Mouse (Mus musculus) lung, embryonic 15.5 days (tissue): ENCODE measurements at regions not wholly inside any gene's neighbourhood (a gene's known extent, or its start where the extent isn't known, plus 50 kb on each side); places are given as distances from the start of the nearest gene placed in this dataset.

Experiments
- ATAC-seq: fragments of 200-750 bp; cut with Nextera tagmentation; 2 replicates; pipeline ENCODE4 v1.8.0; 2017; ENCODE audit warnings: moderate number of reproducible peaks, borderline replicate concordance; ENCODE audit not compliant: low FRiP score, low TSS enrichment; ENCODE audit errors: extremely low read depth
- H3K27ac ChIP-seq: fragments of 300-500 bp; sonication (generic); 2 replicates; pipeline ENCODE4 v1.5.1; 2015; ENCODE audit warnings: moderate library complexity, mild to moderate bottlenecking, inconsistent platforms
- H3K27me3 ChIP-seq: fragments of 300-500 bp; sonication (generic); 2 replicates; pipeline ENCODE4 v1.6.1; 2015; ENCODE audit warnings: inconsistent platforms
- H3K36me3 ChIP-seq: fragments of 300-500 bp; sonication (generic); 2 replicates; pipeline ENCODE4 v1.6.1; 2015; ENCODE audit warnings: inconsistent platforms
- H3K4me1 ChIP-seq: fragments of 300-500 bp; sonication (generic); 2 replicates; pipeline ENCODE4 v1.6.1; 2015; ENCODE audit warnings: inconsistent platforms
- H3K4me2 ChIP-seq: fragments of 300-500 bp; sonication (generic); 2 replicates; pipeline ENCODE4 v1.6.1; 2015; ENCODE audit warnings: inconsistent platforms, mild to moderate bottlenecking, moderate library complexity
- H3K4me3 ChIP-seq: fragments of 300-500 bp; sonication (generic); 2 replicates; pipeline ENCODE4 v1.5.1; 2015; ENCODE audit warnings: mild to moderate bottlenecking, inconsistent platforms
- H3K9ac ChIP-seq: fragments of 300-500 bp; sonication (generic); 2 replicates; pipeline ENCODE4 v1.6.1; 2015; ENCODE audit warnings: inconsistent platforms
- H3K9me3 ChIP-seq: fragments of 300-500 bp; sonication (generic); 2 replicates; pipeline ENCODE4 v1.6.1; 2016; ENCODE audit warnings: inconsistent platforms
- WGBS: fragments of 180-500 bp; shearing (Covaris S2); methylation state at CpG from one replicate; pipeline ENCODE4 v1.1.7; 2015; 5-methylcytosine and 5-hydroxymethylcytosine counted together

DNA sequence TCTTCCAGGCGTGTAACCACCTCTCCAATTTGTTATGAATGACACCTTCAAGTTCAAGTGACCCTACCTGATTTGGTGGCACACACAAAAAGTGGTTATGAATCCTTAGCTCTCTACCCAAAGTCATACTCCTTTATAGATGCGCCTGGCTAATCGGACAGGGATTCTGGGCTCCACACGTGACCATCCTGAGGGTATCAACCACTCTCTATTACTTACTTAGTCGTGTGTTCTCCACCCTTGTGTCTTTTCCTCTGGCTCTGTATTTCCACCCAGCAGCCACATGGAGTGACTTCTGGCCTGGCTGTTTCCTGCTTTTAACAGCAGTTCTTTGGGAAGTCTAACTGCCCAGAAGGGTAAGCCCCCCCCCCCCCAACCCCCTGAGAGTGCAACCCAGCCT is 127.4 kb upstream of the Klf14 start:
- Histone ChIP-seq H3K9ac (no peak overlapping the region), H3K27me3 (no peaks in the 10 kb centered on the region), H3K4me3 (no peak overlapping the region), H3K9me3 (no peaks in the 10 kb centered on the region), H3K4me1 (peaks cover 42% of the 10 kb centered on the region), H3K4me2 (no peak overlapping the region), H3K36me3 (no peaks in the 10 kb centered on the region), H3K27ac (no peak overlapping the region)
- ATAC-seq = no peak
- WGBS = 76% methylated on average over 5 of the region's 5 CpGs

DNA sequence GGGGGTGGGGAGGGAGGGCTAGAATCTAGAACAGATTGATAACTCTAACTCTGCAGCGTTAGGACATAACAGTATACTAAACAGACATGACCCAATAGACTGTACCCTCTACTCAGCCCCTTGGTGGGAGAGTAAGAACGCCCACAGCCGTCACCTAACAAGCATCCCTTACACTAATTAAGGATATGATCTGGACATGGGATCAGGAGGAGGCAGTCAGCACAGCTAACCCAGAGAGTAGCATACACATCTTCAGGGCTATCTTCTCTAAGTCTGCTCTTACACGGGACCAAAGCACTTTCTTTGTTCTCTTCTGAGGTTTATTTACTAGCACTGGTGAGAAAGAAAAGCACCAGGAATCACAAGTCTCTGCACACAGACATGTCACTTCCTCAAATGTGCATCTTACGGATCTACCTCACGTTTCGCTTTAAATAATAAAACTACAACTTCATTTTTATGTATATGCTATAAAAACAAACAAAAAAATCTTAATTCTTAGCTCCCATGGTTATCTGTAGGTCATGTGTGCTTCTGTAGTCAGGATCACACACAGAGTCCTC is 128.0 kb upstream of the Klf14 start:
- no peak for ATAC-seq
- 57% methylated on average over 7 of the region's 7 CpGs for WGBS
- peaks cover 42% of the 10 kb centered on the region for H3K4me1 ChIP-seq

DNA sequence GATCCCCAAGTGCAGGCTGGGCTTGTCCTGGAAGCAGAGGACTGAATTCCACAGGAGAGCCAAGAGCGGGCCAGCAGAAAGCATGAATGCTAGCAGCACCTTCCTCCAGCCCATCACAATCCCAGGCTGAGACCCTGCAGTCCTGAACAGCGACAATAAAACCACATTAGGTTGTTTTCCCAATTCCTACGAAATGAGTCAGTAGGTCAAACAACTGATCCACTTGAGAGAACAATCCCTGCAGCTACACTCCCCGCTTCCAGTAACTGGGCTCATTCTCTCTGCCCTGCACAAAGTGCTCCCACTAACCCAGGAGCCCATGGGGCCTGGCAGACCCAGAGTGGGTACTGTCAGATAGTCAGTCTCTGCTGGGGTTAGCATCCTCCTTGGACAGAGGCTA is 128.6 kb upstream of the Klf14 start:
- Histone ChIP-seq H3K36me3 (no peaks in the 10 kb centered on the region), H3K27ac (peak overlapping the region; percentile 77), H3K4me3 (no peak overlapping the region), H3K4me2 (0 out of 2 replicates have a peak overlapping the region, but pooled peaks have one; percentile 1), H3K4me1 (peaks cover 42% of the 10 kb centered on the region), H3K27me3 (no peaks in the 10 kb centered on the region), H3K9ac (no peak overlapping the region), H3K9me3 (no peaks in the 10 kb centered on the region)
- WGBS = 59% methylated on average over 4 of the region's 4 CpGs
- no peak for ATAC-seq

More for the DNA sequence above, 128.0 kb upstream of the Klf14 start:
- Histone ChIP-seq H3K4me3 (no peak overlapping the region), H3K9ac (no peak overlapping the region), H3K27me3 (no peaks in the 10 kb centered on the region), H3K9me3 (no peaks in the 10 kb centered on the region), H3K27ac (0 out of 2 replicates have a peak overlapping the region, but pooled peaks have one; percentile 77), H3K4me2 (0 out of 2 replicates have a peak overlapping the region, but pooled peaks have one; percentile 1), H3K36me3 (no peaks in the 10 kb centered on the region)

DNA sequence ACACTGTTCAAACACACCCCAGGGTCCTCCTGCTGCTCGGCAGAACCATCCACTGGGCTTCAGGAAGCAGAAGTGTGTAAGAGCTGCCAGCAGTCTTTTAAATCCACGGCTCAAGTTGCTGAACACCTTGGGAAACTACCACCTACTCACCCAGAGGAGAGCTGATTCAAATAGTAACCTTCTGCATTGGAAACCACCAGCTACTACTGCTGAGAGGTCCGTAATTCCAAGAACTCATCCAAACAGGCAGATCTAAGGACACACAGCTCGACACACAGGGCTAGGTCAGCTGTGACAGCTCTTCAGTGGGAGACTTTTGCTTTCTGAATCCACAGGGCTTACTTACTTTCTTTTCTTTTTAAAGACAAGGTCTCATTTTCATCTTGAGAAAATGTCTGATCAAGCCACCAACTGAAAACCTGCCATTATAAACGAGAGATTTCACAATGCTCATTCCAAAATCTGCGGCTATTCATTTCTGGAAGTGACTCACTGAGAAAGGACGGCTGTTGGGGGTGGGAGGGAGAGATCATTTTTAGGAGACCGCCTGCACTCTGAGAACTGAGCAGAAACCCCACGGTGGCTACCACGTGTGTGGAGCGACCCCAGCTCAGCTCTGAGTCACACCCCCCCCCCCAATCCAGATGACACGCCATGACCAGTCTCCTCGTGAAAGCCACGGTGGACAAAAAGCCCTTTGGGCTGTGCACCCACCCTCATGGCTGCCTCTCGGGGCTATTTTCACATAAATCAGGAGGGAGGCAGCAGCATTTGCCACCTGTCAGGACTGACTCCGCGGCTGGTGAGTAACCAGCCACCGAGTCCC is 129.5 kb upstream of the Klf14 start:
- Histone ChIP-seq H3K4me2 (peak overlapping the region; percentile 61), H3K4me3 (peak overlapping the region; percentile 25), H3K9me3 (no peaks in the 10 kb centered on the region), H3K4me1 (peaks cover 37% of the 10 kb centered on the region), H3K27ac (peak overlapping the region; percentile 77), H3K36me3 (no peaks in the 10 kb centered on the region), H3K9ac (peak overlapping the region; percentile 24; the same call in 1 of the 2 replicates), H3K27me3 (no peaks in the 10 kb centered on the region)
- ATAC-seq = no peak
- 13% methylated on average over 18 of the region's 18 CpGs for WGBS

DNA sequence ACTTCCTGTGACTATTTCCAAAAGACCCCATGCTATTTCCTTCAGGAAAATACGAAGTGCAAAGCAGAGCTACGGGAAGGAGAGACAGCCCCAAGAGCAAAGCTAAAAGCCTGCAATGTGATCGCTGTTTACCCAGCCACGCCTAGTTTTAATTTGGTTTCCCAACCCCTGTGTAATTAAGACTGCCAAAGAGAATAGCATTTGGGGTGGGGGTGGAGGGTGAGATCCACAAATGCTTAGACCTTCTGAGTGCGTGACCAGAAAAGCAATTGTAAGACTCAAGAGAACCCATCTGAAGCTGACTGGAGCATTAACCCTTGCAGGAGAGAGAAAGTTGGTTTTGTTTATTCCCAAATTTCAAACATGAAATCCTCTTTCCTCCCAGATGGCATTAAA is 130.1 kb upstream of the Klf14 start:
- Histone ChIP-seq H3K9ac (peak overlapping the region; percentile 24; the same call in 1 of the 2 replicates), H3K4me1 (peaks cover 37% of the 10 kb centered on the region), H3K4me2 (peak overlapping the region; percentile 61), H3K9me3 (no peaks in the 10 kb centered on the region), H3K36me3 (no peaks in the 10 kb centered on the region), H3K27ac (peak overlapping the region; percentile 77), H3K4me3 (peak overlapping the region; percentile 25), H3K27me3 (no peaks in the 10 kb centered on the region)
- no peak for ATAC-seq
- 14% methylated on average over 5 of the region's 5 CpGs for WGBS

DNA sequence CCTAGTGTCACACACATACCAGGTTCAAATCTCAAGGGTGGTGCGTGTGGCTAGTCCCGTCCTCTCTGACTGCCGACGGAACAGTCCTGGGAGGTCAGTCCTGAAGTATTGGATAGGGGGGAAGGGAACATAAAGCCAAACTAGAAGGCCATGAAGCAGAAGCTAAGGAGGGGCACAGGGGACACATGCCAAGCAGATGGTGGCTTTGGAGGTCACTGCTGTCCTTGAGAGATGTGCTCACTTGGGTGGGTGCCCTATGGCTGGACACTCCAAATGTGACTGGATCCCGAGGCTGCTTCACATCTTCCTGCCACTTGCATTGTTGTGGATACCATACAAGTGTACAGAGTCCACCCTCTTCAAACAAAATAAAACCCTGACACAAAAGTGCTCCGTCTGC is 131.4 kb upstream of the Klf14 start:
- no peak for ATAC-seq
- no peaks in the 10 kb centered on the region for H3K9me3 ChIP-seq
- H3K27ac ChIP-seq = no peak overlapping the region
- H3K4me2 ChIP-seq = no peak overlapping the region
- no peak overlapping the region for H3K4me3 ChIP-seq
- WGBS = 81% methylated on average over 6 of the region's 6 CpGs
- no peak overlapping the region for H3K9ac ChIP-seq
- no peaks in the 10 kb centered on the region for H3K27me3 ChIP-seq
- peaks cover 37% of the 10 kb centered on the region for H3K4me1 ChIP-seq
- H3K36me3 ChIP-seq = no peaks in the 10 kb centered on the region

DNA sequence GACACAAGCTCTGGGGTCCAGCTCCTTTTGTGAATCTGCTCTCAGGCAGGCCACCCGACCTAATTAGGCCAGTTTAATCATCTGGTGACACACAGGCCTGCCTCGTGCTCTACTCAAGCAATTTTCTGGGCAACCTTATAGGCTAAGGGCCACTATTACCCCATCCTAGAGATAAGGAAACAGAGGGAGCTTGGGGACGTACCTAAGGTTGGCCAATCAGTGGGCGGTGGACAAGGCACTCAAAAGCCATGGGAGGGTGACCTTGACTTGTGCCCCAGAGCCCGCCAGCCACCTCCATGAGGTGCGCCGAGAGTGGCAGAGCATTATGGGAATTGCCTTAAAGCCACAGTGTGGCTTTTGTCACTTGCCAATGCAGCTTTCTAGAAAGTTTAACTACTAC is 131.9 kb upstream of the Klf14 start:
- Histone ChIP-seq H3K36me3 (no peaks in the 10 kb centered on the region), H3K9me3 (no peaks in the 10 kb centered on the region), H3K27me3 (no peaks in the 10 kb centered on the region), H3K27ac (no peak overlapping the region), H3K4me2 (no peak overlapping the region), H3K9ac (no peak overlapping the region), H3K4me1 (peaks cover 36% of the 10 kb centered on the region), H3K4me3 (no peak overlapping the region)
- WGBS = 79% methylated on average over 7 of the region's 7 CpGs
- no peak for ATAC-seq

DNA sequence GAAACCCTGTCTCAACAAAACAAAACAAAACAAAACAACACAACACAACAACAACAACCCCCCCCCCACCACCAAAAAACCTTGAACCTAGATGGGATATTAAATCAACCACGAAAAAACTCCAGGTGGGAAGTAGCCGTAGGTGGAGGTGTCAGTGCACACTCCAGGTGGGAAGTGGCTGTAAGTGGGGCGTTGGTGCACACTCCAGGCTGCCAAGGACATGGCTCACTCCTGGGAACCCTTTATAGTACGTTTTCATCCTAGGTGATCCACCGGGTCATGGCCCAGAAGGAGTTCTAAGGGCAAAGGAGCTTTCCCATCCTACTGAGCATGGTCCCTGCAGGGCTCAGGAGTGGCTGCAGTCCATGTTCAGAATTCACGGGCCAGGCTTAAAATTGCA is 133.4 kb upstream of the Klf14 start:
- Histone ChIP-seq H3K9ac (no peak overlapping the region), H3K36me3 (no peaks in the 10 kb centered on the region), H3K4me2 (no peak overlapping the region), H3K9me3 (no peaks in the 10 kb centered on the region), H3K27ac (no peak overlapping the region), H3K4me1 (peaks cover 35% of the 10 kb centered on the region), H3K27me3 (no peaks in the 10 kb centered on the region), H3K4me3 (no peak overlapping the region)
- 49% methylated on average over 6 of the region's 6 CpGs for WGBS
- no peak for ATAC-seq

DNA sequence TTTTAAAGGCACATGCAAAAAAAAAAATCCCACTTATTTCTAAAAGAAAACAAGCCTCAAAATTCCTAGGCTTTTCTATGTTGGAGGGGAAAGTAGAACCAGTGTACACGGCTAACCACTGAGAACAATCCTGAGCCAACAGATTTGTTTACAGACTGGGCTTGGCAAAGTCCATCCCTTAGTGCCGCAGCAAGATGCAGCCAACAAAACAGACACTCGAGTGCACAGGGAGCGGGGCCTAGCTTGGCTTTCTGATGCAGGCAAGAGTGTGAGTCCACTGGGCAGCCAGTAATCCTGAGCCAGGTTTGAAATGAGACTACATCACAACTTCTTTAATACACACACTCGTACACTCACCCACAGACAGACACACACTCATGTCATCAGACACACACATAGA is 133.9 kb upstream of the Klf14 start:
- peaks cover 30% of the 10 kb centered on the region for H3K4me1 ChIP-seq
- H3K9me3 ChIP-seq = no peaks in the 10 kb centered on the region
- ATAC-seq = no peak
- H3K36me3 ChIP-seq = no peaks in the 10 kb centered on the region
- no peak overlapping the region for H3K9ac ChIP-seq
- H3K27me3 ChIP-seq = no peaks in the 10 kb centered on the region
- 37% methylated on average over 5 of the region's 5 CpGs for WGBS
- no peak overlapping the region for H3K4me3 ChIP-seq
- H3K4me2 ChIP-seq = no peak overlapping the region
- H3K27ac ChIP-seq = no peak overlapping the region

DNA sequence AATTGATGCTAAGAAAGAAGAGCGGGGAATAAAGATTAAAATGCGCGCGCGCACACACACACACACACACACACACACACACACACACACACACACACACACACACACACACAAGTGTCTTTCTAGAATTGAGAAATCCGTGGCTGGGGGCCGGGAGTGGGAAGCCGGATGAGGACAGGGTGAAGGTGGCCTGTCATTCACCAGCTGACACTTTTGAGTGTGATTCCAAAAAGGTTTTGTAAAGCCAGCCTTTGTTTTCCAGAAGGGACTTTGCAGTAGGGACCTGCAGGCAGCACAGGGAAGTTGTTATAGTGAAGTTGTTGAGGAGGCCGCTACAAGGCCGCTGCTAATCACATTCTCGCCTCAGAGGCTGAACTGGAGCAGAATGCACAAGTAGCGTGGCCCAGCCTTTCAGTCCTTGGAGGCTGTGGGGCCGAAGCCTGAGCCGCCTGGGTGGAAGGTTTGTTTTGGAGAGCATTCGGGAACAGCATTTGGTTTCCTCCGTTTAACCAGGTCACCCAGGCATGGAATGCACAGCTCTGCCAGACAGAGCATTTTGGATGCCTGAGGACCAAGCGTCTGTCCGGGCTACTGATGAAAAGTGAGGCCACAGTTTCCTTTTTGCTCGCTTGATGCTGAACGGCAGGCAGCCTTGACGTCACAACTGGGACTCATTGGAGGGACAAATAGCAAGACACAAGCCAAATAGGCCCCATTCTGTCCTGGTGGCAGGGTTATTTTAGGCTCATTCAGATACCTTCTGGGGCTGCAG is 137.3 kb upstream of the Klf14 start:
- peaks cover 19% of the 10 kb centered on the region; the same call in 1 of the 2 replicates for H3K4me1 ChIP-seq
- no peaks in the 10 kb centered on the region for H3K9me3 ChIP-seq
- H3K4me3 ChIP-seq = no peak overlapping the region
- H3K36me3 ChIP-seq = no peaks in the 10 kb centered on the region
- H3K4me2 ChIP-seq = no peak overlapping the region
- H3K27me3 ChIP-seq = no peaks in the 10 kb centered on the region
- no peak for ATAC-seq
- no peak overlapping the region for H3K9ac ChIP-seq
- WGBS = 61% methylated on average over 21 of the region's 21 CpGs
- H3K27ac ChIP-seq = peak overlapping the region; percentile 50

DNA sequence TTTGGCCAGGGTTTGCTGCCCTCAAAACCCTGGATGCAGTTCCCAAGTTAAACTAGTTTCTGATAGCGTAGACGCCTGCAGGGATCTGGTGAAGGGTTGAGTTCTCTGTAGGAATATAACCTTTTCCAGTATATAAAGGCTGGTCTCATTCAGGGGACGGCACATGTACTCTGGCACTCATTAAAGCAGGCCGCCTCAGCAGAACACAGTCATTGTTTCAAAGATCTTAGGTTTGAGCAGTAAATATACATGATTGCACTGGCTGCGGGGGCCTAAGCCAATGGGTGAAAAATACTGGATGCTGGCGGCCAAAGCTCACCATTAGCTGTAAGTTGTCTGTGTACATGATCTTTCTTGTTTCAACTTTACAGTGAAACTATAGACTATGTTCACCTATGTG is 137.9 kb upstream of the Klf14 start:
- ATAC-seq = no peak
- H3K9ac ChIP-seq = no peak overlapping the region
- no peak overlapping the region for H3K27ac ChIP-seq
- H3K4me3 ChIP-seq = no peak overlapping the region
- H3K27me3 ChIP-seq = no peaks in the 10 kb centered on the region
- 83% methylated on average over 6 of the region's 6 CpGs for WGBS
- no peak overlapping the region for H3K4me2 ChIP-seq
- H3K4me1 ChIP-seq = peaks cover 19% of the 10 kb centered on the region; the same call in 1 of the 2 replicates
- no peaks in the 10 kb centered on the region for H3K9me3 ChIP-seq
- no peaks in the 10 kb centered on the region for H3K36me3 ChIP-seq

DNA sequence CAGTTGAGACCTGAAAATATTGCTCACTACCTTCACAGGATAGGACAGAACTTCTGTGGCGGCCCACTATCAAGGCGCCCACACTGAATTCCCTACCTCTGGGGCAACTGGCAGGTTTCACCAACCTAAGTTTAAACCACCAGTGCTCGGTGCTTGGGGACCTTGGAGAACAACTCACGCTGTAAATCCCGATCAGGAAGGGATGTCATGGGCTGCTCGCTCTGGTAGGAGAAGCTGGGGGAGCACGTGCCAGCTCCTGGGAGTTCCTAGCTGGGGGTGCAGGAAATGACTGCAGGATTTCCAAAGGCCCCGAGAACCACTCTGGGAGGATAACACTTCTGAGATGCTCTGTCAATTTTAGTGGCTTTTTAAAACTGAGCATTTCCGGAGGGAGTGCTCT is 138.4 kb upstream of the Klf14 start:
- no peak for ATAC-seq
- 72% methylated on average over 9 of the region's 9 CpGs for WGBS
- Histone ChIP-seq H3K36me3 (no peaks in the 10 kb centered on the region), H3K4me3 (no peak overlapping the region), H3K27ac (no peak overlapping the region), H3K27me3 (no peaks in the 10 kb centered on the region), H3K9ac (no peak overlapping the region), H3K4me2 (no peak overlapping the region), H3K9me3 (no peaks in the 10 kb centered on the region), H3K4me1 (peaks cover 19% of the 10 kb centered on the region; the same call in 1 of the 2 replicates)
